17 mouse cellular contexts compared by ENCODE assay signal in the genomic region with DNA sequence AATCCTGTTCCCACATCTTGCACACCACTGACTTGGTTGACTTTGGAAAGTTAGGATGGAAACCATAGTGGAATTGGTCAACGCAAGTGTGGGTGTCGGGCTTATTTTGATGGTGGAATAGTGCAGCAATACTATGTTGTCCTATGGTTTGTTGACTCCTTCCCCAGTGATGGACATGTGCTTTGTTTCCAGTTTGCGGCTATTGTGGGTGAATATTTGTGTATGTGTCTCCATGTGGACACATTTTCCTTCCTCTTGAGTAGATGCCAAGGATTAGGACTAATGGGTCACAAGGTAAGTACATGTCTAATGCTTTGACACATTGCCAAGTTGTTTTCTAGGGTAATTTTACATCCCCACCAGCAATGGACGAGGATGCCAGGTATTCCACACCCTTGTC.
DNase-seq lines count a peak whose midpoint lies in the region; ATAC-seq and TF ChIP-seq lines count a peak whose summit lies in the region.
"Had no signal": no experiment of that assay in that cellular context is flagged by ENCODE, and none has a peak within 500 bp of the region (broad histone marks: within the 10 kb centered on the region; RNA-seq: fewer than 3 reads in every experiment).

No protein-coding gene starts in this region.

- no peak for TF ChIP-seq EP300 in heart, postnatal 0 days (IDR thresholded peaks at IDR 0.05; ENCODE audit: low read depth)

- intact Hi-C loops in heart, postnatal 25 days (cut with DNase I): no loop called here

- H3K36me3 ChIP-seq in heart, postnatal 0 days (replicated peaks; ENCODE audit: control insufficient read depth, insufficient read depth, low read length): no peaks in the 10 kb centered on the region
- H3K36me3 ChIP-seq in liver, embryonic 11.5 days (ENCODE audit: control insufficient read depth, insufficient read depth, low read length): no peaks in the 10 kb centered on the region
- no peaks in the 10 kb centered on the region for H3K36me3 ChIP-seq in stomach, embryonic 16.5 days (ENCODE audit: control insufficient read depth, insufficient read depth, low read length)
- H3K36me3 ChIP-seq: hindbrain, embryonic 10.5 days; limb, embryonic 13.5 days; midbrain, embryonic 15.5 days had no signal

- no peak for ATAC-seq in heart, postnatal 0 days (ENCODE audit: insufficient read depth, low read depth)
- no peak for ATAC-seq in liver, embryonic 11.5 days (replicated peaks; ENCODE audit: low FRiP score)
- ATAC-seq in stomach, embryonic 16.5 days (ENCODE audit: insufficient read depth, low FRiP score): no peak
- ATAC-seq: forebrain, embryonic 16.5 days; inflammation-experienced regulatory T-cells, adult 6 months; midbrain, embryonic 15.5 days had no signal

- no peak for DNase-seq in heart, postnatal 0 days (ENCODE audit: low spot score)
- no peak for DNase-seq in heart, postnatal 25 days (ENCODE audit: low spot score)
- peak; percentile 50 for DNase-seq in lung, postnatal 25 days (ENCODE audit: low spot score)
- DNase-seq in lung, postnatal 10 days: no peak
- no peak for DNase-seq in liver, embryonic 11.5 days (ENCODE audit: low spot score)
- no peak for DNase-seq in cerebellum, postnatal 25 days
- no peak for DNase-seq in natural killer cell, adult 2 months (ENCODE audit: low spot score in 2 of 2)
- DNase-seq: B cell, adult 2 months; cerebellum, adult 2 months; thymus, postnatal 14 days had no signal

- WGBS in heart, postnatal 0 days: 78% methylated on average over 4 of the region's 4 CpGs
- WGBS in liver, embryonic 11.5 days: 90% methylated on average over 4 of the region's 4 CpGs
- WGBS in stomach, embryonic 16.5 days: 85% methylated on average over 4 of the region's 4 CpGs

- no peak overlapping the region for H3K9ac ChIP-seq in heart, postnatal 0 days (replicated peaks; ENCODE audit: low read depth, low read length)
- no peak overlapping the region for H3K9ac ChIP-seq in liver, embryonic 11.5 days (ENCODE audit: low read depth, low read length)
- no peak overlapping the region; the same call in 1 of the 2 replicates for H3K9ac ChIP-seq in stomach, embryonic 16.5 days (ENCODE audit: low read length)
- H3K9ac ChIP-seq: limb, embryonic 13.5 days; midbrain, embryonic 15.5 days had no signal

- H3K27ac ChIP-seq in heart, postnatal 0 days (ENCODE audit: low read depth): peak overlapping the region; percentile 68; the same call in 1 of the 2 replicates
- peak overlapping the region; percentile 2; the same call in 1 of the 2 replicates for H3K27ac ChIP-seq in liver, embryonic 11.5 days (ENCODE audit: low read depth, low read length)
- H3K27ac ChIP-seq in stomach, embryonic 16.5 days (ENCODE audit: low read length): peak overlapping the region; percentile 81
- H3K27ac ChIP-seq: hindbrain, embryonic 10.5 days; limb, embryonic 13.5 days; midbrain, embryonic 15.5 days had no signal

- H3K4me3 ChIP-seq in heart, postnatal 0 days (ENCODE audit: low read depth, low read length): no peak overlapping the region
- H3K4me3 ChIP-seq in liver, embryonic 11.5 days (ENCODE audit: low read depth, low read length): no peak overlapping the region
- no peak overlapping the region for H3K4me3 ChIP-seq in stomach, embryonic 16.5 days (replicated peaks; ENCODE audit: low read length)
- H3K4me3 ChIP-seq: hindbrain, embryonic 10.5 days; limb, embryonic 13.5 days; midbrain, embryonic 15.5 days had no signal

- TF ChIP-seq CTCF in heart, postnatal 0 days (IDR thresholded peaks at IDR 0.05; ENCODE audit: low read depth): no peak

- H3K4me2 ChIP-seq in heart, postnatal 0 days (ENCODE audit: low read depth, low read length): no peak overlapping the region
- no peak overlapping the region; the same call in 1 of the 2 replicates for H3K4me2 ChIP-seq in liver, embryonic 11.5 days
- no peak overlapping the region for H3K4me2 ChIP-seq in stomach, embryonic 16.5 days (ENCODE audit: low read depth, low read length)
- H3K4me2 ChIP-seq: heart, embryonic 11.5 days; limb, embryonic 13.5 days; midbrain, embryonic 15.5 days had no signal

- no peaks in the 10 kb centered on the region for H3K9me3 ChIP-seq in heart, postnatal 0 days (replicated peaks; ENCODE audit: control insufficient read depth, low read length)
- H3K9me3 ChIP-seq in liver, embryonic 11.5 days (ENCODE audit: control insufficient read depth, low read length): no peaks in the 10 kb centered on the region
- H3K9me3 ChIP-seq in stomach, embryonic 16.5 days (replicated peaks; ENCODE audit: control insufficient read depth, low read length): no peaks in the 10 kb centered on the region
- H3K9me3 ChIP-seq: hindbrain, embryonic 10.5 days; limb, embryonic 13.5 days; midbrain, embryonic 15.5 days had no signal

- no peaks in the 10 kb centered on the region for H3K27me3 ChIP-seq in heart, postnatal 0 days (ENCODE audit: control insufficient read depth, insufficient read depth, low read length)
- H3K27me3 ChIP-seq in liver, embryonic 11.5 days (replicated peaks; ENCODE audit: control insufficient read depth, insufficient read depth, low read length): no peaks in the 10 kb centered on the region
- no peaks in the 10 kb centered on the region for H3K27me3 ChIP-seq in stomach, embryonic 16.5 days (ENCODE audit: control insufficient read depth, insufficient read depth, low read length)
- H3K27me3 ChIP-seq: limb, embryonic 13.5 days; midbrain, embryonic 15.5 days had no signal

- peaks cover 15% of the 10 kb centered on the region for H3K4me1 ChIP-seq in heart, postnatal 0 days (ENCODE audit: control insufficient read depth, insufficient read depth)
- H3K4me1 ChIP-seq in liver, embryonic 11.5 days (replicated peaks; ENCODE audit: control insufficient read depth, insufficient read depth, low read length): no peaks in the 10 kb centered on the region; the same call in 1 of the 2 replicates
- peaks cover 12% of the 10 kb centered on the region for H3K4me1 ChIP-seq in stomach, embryonic 16.5 days (ENCODE audit: control insufficient read depth, insufficient read depth, low read length)
- H3K4me1 ChIP-seq: hindbrain, embryonic 10.5 days; midbrain, embryonic 15.5 days had no signal

Comparison
In these comparisons a context has a peak if more than half of its experiments do, and no peak if none do; other contexts are left out.
1. H3K27ac ChIP-seq: peak in every context shown above with its lines; median percentile 81 in stomach, embryonic 16.5 days; 68 in heart, postnatal 0 days; 2 in liver, embryonic 11.5 days.